Mouse (Mus musculus) heart, adult 11 months (tissue): ENCODE data around the gene Inip.

Experiments
- DNase-seq: peaks from one replicate; pipeline ENCODE4 v3.0.0; 2022

Inip gene

GRCm38 (mm10) chr4:59765385-59766005 lies 35.9 kb downstream of the Inip start:
- peak; percentile 88 for DNase-seq

- DNase-seq = peak; percentile 84
Observed at GRCm38 (mm10) chr4:59764950-59765349, 36.4 kb downstream of the Inip start.

- DNase-seq = peak; percentile 95
Observed at GRCm38 (mm10) chr4:59761365-59761729, 40.0 kb downstream of the Inip start.

GRCm38 (mm10) chr4:59760636-59761364 lies 40.6 kb downstream of the Inip start:
- DNase-seq = peak; percentile 93

GRCm38 (mm10) chr4:59760016-59760415 lies 41.4 kb downstream of the Inip start:
- peak; percentile 61 for DNase-seq

GRCm38 (mm10) chr4:59757452-59758435 lies 43.6 kb downstream of the Inip start:
- DNase-seq = peak; percentile 74

GRCm38 (mm10) chr4:59756332-59757082 lies 44.9 kb downstream of the Inip start:
- DNase-seq = peak; percentile 96

GRCm38 (mm10) chr4:59753491-59754140 lies 47.8 kb downstream of the Inip start:
- DNase-seq = peak; percentile 97

- DNase-seq = peak; percentile 14
Observed at GRCm38 (mm10) chr4:59739882-59740281, 61.5 kb downstream of the Inip start.

- DNase-seq = peak; percentile 79
Observed at GRCm38 (mm10) chr4:59739321-59739720, 62.1 kb downstream of the Inip start.

- DNase-seq = peak; percentile 44
Observed at GRCm38 (mm10) chr4:59731544-59731943, 69.8 kb downstream of the Inip start.

- DNase-seq = no peak
Observed at GRCm38 (mm10) chr4:59728839-59729238, 72.5 kb downstream of the Inip start.

GRCm38 (mm10) chr4:59727878-59728261 lies 73.5 kb downstream of the Inip start:
- peak; percentile 49 for DNase-seq

- peak; percentile 14 for DNase-seq
Observed at GRCm38 (mm10) chr4:59727187-59727877, 74.1 kb downstream of the Inip start.

GRCm38 (mm10) chr4:59726501-59726900 lies 74.9 kb downstream of the Inip start:
- DNase-seq = peak; percentile 62

- no peak for DNase-seq
Observed at GRCm38 (mm10) chr4:59725579-59725978, 75.8 kb downstream of the Inip start.

GRCm38 (mm10) chr4:59721811-59722210 lies 79.6 kb downstream of the Inip start:
- DNase-seq = no peak
